Mouse (Mus musculus) olfactory bulb, adult 2 months (tissue): Measurements from ENCODE around the gene Rasgrp4.

Source experiments
- CTCF ChIP-seq: fragments of 200-500 bp; IDR thresholded peaks from 2 replicates; pipeline ENCODE4 v1.5.1; 2012; ENCODE audit warnings: low read depth, mild to moderate bottlenecking, low read length, moderate library complexity; ENCODE audit not compliant: insufficient read depth
- POLR2A ChIP-seq: fragments of 200-500 bp; IDR thresholded peaks from 2 replicates; pipeline ENCODE4 v1.6.1; 2012; ENCODE audit warnings: mild to moderate bottlenecking, low read depth, low read length, moderate library complexity; ENCODE audit not compliant: insufficient read depth

DNA sequence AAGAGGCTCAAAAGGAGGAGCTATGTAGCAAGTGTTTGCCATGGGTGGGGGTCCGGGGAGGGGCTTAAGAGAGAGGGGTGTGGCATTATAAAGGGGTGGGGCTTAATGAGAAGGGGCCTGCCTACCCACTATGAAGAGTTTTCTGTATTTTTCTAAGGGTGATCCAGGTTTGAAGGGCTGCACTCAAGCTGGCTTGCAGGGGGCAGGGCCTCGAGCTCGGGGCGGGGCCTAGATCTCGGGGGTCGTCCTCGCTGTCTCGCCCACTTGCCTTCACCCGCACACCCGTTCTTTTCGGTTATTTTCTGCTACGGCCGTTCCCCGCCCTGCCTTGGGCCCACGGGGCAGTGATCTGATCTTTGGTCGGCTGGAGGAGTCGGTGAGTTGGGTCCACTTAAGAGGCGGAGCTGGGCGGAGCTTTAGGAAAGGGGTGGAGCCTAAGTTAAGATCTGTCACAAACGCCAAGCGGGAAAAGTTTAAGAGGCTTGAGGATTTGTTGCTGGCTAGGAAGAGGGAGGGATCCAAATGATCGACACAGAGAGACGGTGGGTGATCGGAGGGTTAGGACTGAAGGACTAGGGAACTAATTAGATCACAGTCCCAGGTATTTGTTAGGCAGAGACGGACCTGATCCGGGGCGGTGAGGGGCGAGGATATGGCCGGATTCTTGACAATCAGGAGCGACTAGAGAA lies 35.6 kb downstream of the Rasgrp4 start, which contains the start of the genes Ggn and Spred3:
- no peak for TF ChIP-seq CTCF
- TF ChIP-seq POLR2A = no peak
